Mouse (Mus musculus): Measurements from ENCODE around the gene Ern2. TPM values are rescaled to one million over a fixed set of nuclear protein-coding genes. Genes with fewer than 3 reads are reported as not detected.

Gene Ern2
- polyA plus RNA-seq, 1 experiment from 2014 or later = 9.4 TPM

DNA sequence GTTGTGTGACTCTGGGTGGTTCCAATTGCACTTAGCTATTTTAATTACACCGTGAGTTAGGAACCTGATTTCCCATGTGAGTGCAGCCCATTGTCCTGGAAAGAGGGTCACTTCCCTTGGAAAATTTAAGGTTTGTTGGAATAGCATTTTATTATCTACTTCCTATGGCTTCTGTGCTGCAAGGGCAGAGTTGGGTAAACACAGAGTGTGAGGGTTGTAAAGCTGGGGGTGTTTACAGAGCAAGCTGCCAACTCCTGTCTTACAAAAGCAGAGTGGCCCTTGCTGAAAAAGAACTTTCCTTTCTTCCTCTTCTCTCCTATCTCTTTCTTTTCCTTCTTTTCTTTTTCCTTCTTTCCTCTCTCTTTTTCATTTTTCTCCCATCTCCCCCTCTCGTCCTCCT, 17.9 kb upstream of the Ern2 start:
- peak; percentile 63; the same call in 1 of the 2 replicates for ATAC-seq
- 22% methylated on average over 2 of the region's 2 CpGs for WGBS

DNA sequence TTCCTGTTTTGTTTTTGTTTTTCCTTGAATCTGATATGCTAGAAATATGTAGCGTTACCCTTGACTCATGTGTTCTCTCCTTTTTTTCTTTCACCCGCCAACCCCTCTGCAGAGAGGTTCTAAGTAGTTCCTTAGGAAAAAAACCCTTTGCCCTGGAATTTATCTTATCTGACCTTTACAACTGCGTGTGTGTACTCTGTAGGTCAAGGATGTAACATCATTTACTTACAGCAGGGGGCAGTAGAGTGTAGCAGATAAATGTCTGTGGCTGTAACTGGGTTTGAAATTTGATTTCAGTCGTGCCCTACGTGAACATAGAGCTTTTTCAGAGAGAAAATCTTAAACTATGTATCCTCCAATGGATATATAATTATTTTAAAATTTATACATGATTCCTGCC, 13.3 kb upstream of the Ern2 start:
- no peak overlapping the region for H3K4me2 ChIP-seq (ENCODE audit: low read depth, low read length)
- no peak overlapping the region for H3K4me3 ChIP-seq (ENCODE audit: low read length)
- WGBS = 22% methylated on average over 5 of the region's 5 CpGs
- no peak overlapping the region for H3K9ac ChIP-seq (ENCODE audit: low read depth, low read length)
- H3K9me3 ChIP-seq (ENCODE audit: control insufficient read depth, low read length) = no peaks in the 10 kb centered on the region
- H3K4me1 ChIP-seq (ENCODE audit: control insufficient read depth, insufficient read depth, low read length) = no peaks in the 10 kb centered on the region
- H3K36me3 ChIP-seq (ENCODE audit: control insufficient read depth, insufficient read depth, low read length) = no peaks in the 10 kb centered on the region
- ATAC-seq = peak; percentile 58; the same call in 1 of the 2 replicates
- H3K27ac ChIP-seq (ENCODE audit: low read length) = no peak overlapping the region
- no peaks in the 10 kb centered on the region for H3K27me3 ChIP-seq (replicated peaks; ENCODE audit: control insufficient read depth, insufficient read depth, low read length)

More for the DNA sequence above, 17.9 kb upstream of the Ern2 start:
- Histone ChIP-seq H3K4me2 (ENCODE audit: low read depth, low read length) (no peak overlapping the region), H3K27ac (ENCODE audit: low read length) (no peak overlapping the region), H3K4me1 (ENCODE audit: control insufficient read depth, insufficient read depth, low read length) (0 out of 2 replicates have a peak, but pooled peaks cover 5% of the 10 kb centered on the region), H3K36me3 (ENCODE audit: control insufficient read depth, insufficient read depth, low read length) (no peaks in the 10 kb centered on the region), H3K27me3 (replicated peaks; ENCODE audit: control insufficient read depth, insufficient read depth, low read length) (no peaks in the 10 kb centered on the region), H3K9ac (ENCODE audit: low read depth, low read length) (no peak overlapping the region), H3K9me3 (ENCODE audit: control insufficient read depth, low read length) (no peaks in the 10 kb centered on the region), H3K4me3 (ENCODE audit: low read length) (no peak overlapping the region)

DNA sequence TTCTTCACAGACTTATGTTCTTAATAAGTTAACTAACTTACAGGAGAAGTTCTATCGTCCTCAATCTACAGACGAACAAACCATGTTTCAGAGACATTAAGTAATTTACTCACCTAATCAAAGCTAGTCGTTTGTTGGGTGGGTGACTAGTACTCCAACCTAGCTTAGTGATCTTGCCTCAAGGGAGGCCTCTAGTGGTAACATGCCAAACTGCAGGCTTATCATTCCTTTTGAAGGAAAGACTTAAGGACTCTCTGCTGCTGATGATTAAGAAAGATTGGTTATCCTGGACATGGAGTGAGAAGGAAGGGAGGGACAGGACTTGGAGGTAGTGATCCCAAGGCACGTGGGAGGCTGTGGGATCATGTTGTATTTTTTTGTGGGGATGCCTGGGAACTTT, 11.3 kb upstream of the Ern2 start:
- H3K4me3 ChIP-seq (ENCODE audit: low read length) = no peak overlapping the region
- no peaks in the 10 kb centered on the region for H3K36me3 ChIP-seq (ENCODE audit: control insufficient read depth, insufficient read depth, low read length)
- ATAC-seq = 0 out of 2 replicates have a peak, but pooled peaks have one; percentile 22
- no peak overlapping the region for H3K9ac ChIP-seq (ENCODE audit: low read depth, low read length)
- H3K9me3 ChIP-seq (ENCODE audit: control insufficient read depth, low read length) = no peaks in the 10 kb centered on the region
- 33% methylated on average over 4 of the region's 4 CpGs for whole genome bisulfite sequencing
- H3K4me1 ChIP-seq (ENCODE audit: control insufficient read depth, insufficient read depth, low read length) = no peaks in the 10 kb centered on the region
- H3K4me2 ChIP-seq (ENCODE audit: low read depth, low read length) = no peak overlapping the region
- no peak overlapping the region for H3K27ac ChIP-seq (ENCODE audit: low read length)
- H3K27me3 ChIP-seq (replicated peaks; ENCODE audit: control insufficient read depth, insufficient read depth, low read length) = no peaks in the 10 kb centered on the region

DNA sequence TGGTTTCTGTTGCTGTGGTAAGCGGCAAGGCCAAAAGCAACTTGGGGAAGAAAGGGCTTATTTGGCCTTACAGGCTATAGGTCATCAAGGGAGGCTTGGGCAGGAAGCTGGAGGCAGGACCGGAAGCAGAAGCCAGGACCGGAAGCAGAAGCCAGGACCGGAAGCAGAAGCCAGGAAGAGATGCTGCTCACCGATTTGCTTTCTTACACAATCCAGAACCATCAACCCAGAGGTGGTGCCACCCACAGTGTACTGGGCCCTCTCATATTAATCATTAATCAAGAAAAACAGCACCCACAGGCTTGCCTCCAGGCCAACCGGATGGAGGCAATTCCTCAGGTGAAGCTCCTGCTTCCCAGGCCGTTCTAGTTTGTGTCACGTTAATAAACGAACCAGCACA, 10.8 kb upstream of the Ern2 start:
- no peaks in the 10 kb centered on the region for H3K9me3 ChIP-seq (ENCODE audit: control insufficient read depth, low read length)
- WGBS = 73% methylated on average over 9 of the region's 9 CpGs
- no peak overlapping the region for H3K4me2 ChIP-seq (ENCODE audit: low read depth, low read length)
- H3K27ac ChIP-seq (ENCODE audit: low read length) = no peak overlapping the region
- no peak overlapping the region for H3K9ac ChIP-seq (ENCODE audit: low read depth, low read length)
- no peaks in the 10 kb centered on the region for H3K36me3 ChIP-seq (ENCODE audit: control insufficient read depth, insufficient read depth, low read length)
- H3K4me1 ChIP-seq (ENCODE audit: control insufficient read depth, insufficient read depth, low read length) = no peaks in the 10 kb centered on the region
- ATAC-seq = peak; percentile 67
- no peaks in the 10 kb centered on the region for H3K27me3 ChIP-seq (replicated peaks; ENCODE audit: control insufficient read depth, insufficient read depth, low read length)
- H3K4me3 ChIP-seq (ENCODE audit: low read length) = no peak overlapping the region

DNA sequence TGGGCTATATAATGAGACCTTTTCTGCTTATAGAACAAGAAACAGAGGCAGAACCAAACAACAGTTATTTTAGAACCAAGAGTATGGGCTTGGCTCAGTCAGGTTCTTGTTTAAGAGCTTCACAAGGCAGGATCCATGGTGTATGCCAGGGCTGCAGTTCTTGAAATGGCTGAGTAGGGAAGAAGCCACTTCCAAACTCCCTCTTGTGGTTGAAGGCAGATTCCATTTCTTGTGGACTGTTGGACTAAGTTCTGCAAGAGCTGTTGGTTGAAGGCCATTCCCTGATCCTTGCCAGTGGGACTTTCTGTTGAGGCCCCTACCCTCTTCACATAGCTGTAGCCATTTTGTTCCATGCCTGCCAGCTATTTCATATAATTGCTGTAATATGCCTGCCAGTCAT, 7.9 kb upstream of the Ern2 start:
- ATAC-seq = no peak
- no peaks in the 10 kb centered on the region for H3K9me3 ChIP-seq (ENCODE audit: control insufficient read depth, low read length)
- H3K4me3 ChIP-seq (ENCODE audit: low read length) = no peak overlapping the region
- H3K4me2 ChIP-seq (ENCODE audit: low read depth, low read length) = no peak overlapping the region
- H3K27me3 ChIP-seq (replicated peaks; ENCODE audit: control insufficient read depth, insufficient read depth, low read length) = no peaks in the 10 kb centered on the region
- no peaks in the 10 kb centered on the region for H3K4me1 ChIP-seq (ENCODE audit: control insufficient read depth, insufficient read depth, low read length)
- H3K36me3 ChIP-seq (ENCODE audit: control insufficient read depth, insufficient read depth, low read length) = no peaks in the 10 kb centered on the region
- no peak overlapping the region for H3K27ac ChIP-seq (ENCODE audit: low read length)
- H3K9ac ChIP-seq (ENCODE audit: low read depth, low read length) = no peak overlapping the region

DNA sequence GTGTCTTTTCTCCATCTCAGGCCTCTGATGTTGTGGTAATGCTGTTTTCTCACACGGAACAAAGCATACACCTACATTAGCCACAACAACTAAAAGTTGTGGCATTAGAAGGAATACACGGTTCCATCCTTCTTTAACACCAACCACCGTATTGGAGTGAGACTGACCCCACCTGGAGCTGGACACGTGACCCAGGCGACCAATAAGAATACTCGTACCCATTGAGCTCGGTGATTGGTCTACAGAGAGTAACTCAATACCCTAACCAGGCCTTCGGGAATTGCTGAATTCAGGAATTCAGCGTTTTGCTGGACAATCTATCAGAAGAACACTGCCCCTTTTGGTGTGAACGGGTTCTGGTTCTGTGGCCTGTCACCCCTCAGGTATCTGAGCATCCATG, 5.1 kb upstream of the Ern2 start:
- H3K4me3 ChIP-seq (ENCODE audit: low read length) = no peak overlapping the region
- no peak for ATAC-seq
- H3K4me1 ChIP-seq (ENCODE audit: control insufficient read depth, insufficient read depth, low read length) = no peaks in the 10 kb centered on the region
- H3K27ac ChIP-seq (ENCODE audit: low read length) = no peak overlapping the region
- no peaks in the 10 kb centered on the region for H3K36me3 ChIP-seq (ENCODE audit: control insufficient read depth, insufficient read depth, low read length)
- no peaks in the 10 kb centered on the region for H3K9me3 ChIP-seq (ENCODE audit: control insufficient read depth, low read length)
- no peak overlapping the region for H3K9ac ChIP-seq (ENCODE audit: low read depth, low read length)
- no peaks in the 10 kb centered on the region for H3K27me3 ChIP-seq (replicated peaks; ENCODE audit: control insufficient read depth, insufficient read depth, low read length)
- no peak overlapping the region for H3K4me2 ChIP-seq (ENCODE audit: low read depth, low read length)
- 61% methylated on average over 10 of the region's 10 CpGs for WGBS

DNA sequence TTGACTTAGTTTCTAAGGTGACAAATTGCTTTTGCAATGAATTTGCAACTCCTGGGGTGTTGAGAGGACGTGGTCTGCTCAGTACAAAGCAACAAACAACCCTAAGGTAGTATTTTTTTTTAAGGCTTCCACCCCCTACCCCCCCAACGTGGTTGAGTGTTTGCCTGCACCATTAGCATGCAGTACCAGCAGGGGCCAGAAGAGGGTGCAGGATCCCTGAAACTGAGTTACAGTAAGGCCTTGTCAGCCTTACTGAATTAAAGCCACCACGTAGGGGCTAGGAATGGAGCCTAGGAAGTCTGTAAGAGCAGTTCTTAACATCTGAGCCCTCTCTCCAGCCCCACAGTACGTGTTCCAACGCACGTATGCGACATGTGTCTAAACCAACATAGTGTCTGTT, 3.5 kb upstream of the Ern2 start:
- Histone ChIP-seq H3K9ac (ENCODE audit: low read depth, low read length) (no peak overlapping the region), H3K4me3 (ENCODE audit: low read length) (no peak overlapping the region), H3K27me3 (replicated peaks; ENCODE audit: control insufficient read depth, insufficient read depth, low read length) (no peaks in the 10 kb centered on the region), H3K4me2 (ENCODE audit: low read depth, low read length) (no peak overlapping the region), H3K9me3 (ENCODE audit: control insufficient read depth, low read length) (no peaks in the 10 kb centered on the region), H3K36me3 (ENCODE audit: control insufficient read depth, insufficient read depth, low read length) (no peaks in the 10 kb centered on the region), H3K27ac (ENCODE audit: low read length) (no peak overlapping the region), H3K4me1 (ENCODE audit: control insufficient read depth, insufficient read depth, low read length) (no peaks in the 10 kb centered on the region)
- 34% methylated on average over 7 of the region's 7 CpGs for WGBS
- no peak for ATAC-seq

DNA sequence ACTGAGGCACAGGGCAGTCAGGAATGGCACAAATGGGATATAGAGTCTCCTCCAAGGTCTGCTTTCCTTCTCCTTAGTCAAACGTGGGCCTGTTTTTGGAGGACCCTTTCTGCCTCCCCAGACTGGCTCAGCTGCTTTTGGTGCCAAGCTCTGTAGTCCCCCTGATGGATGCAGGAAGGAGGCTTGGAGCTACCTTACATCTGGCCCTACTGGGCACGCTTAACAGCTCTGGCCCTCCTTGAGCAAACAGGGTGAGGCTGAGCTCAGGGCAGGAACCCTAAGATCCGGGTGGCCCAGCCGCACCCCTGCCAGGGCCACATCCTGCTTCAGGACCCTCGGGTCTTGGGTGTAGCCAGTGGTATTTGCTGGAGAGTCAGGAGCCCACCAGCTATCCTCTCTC, 1.4 kb downstream of the Ern2 start:
- ATAC-seq = peak; percentile 29; the same call in 1 of the 2 replicates
- H3K9me3 ChIP-seq (ENCODE audit: control insufficient read depth, low read length) = no peaks in the 10 kb centered on the region
- H3K9ac ChIP-seq (ENCODE audit: low read depth, low read length) = no peak overlapping the region
- 54% methylated on average over 5 of the region's 5 CpGs for WGBS
- H3K27ac ChIP-seq (ENCODE audit: low read length) = no peak overlapping the region
- no peak overlapping the region for H3K4me2 ChIP-seq (ENCODE audit: low read depth, low read length)
- H3K4me1 ChIP-seq (ENCODE audit: control insufficient read depth, insufficient read depth, low read length) = no peaks in the 10 kb centered on the region
- H3K36me3 ChIP-seq (ENCODE audit: control insufficient read depth, insufficient read depth, low read length) = no peaks in the 10 kb centered on the region
- no peak overlapping the region for H3K4me3 ChIP-seq (ENCODE audit: low read length)
- H3K27me3 ChIP-seq (replicated peaks; ENCODE audit: control insufficient read depth, insufficient read depth, low read length) = no peaks in the 10 kb centered on the region

DNA sequence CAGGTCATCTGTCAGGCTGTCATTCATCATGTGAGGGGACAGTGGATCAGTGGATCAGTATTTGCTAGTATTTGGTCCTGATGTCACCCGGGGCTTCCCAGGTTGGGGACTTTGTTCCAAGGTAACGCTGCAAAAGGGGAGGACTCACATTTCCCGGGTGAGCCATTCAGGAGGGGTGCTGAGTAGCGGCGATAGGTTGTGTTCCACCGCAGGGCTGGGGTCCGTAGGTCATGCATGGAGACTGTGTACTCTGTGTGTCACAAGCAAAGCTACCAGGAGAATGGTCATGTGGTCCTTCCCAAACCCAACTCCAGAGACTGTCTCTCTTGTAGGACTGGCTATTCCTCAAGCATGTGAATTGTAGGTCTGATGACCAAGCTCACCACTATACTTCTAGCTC, 5.3 kb downstream of the Ern2 start:
- Histone ChIP-seq H3K9ac (ENCODE audit: low read depth, low read length) (no peak overlapping the region), H3K27ac (ENCODE audit: low read length) (no peak overlapping the region), H3K9me3 (ENCODE audit: control insufficient read depth, low read length) (no peaks in the 10 kb centered on the region), H3K36me3 (ENCODE audit: control insufficient read depth, insufficient read depth, low read length) (no peaks in the 10 kb centered on the region), H3K4me2 (ENCODE audit: low read depth, low read length) (no peak overlapping the region), H3K4me3 (ENCODE audit: low read length) (no peak overlapping the region), H3K4me1 (ENCODE audit: control insufficient read depth, insufficient read depth, low read length) (no peaks in the 10 kb centered on the region), H3K27me3 (replicated peaks; ENCODE audit: control insufficient read depth, insufficient read depth, low read length) (no peaks in the 10 kb centered on the region)
- 90% methylated on average over 7 of the region's 7 CpGs for WGBS
- no peak for ATAC-seq

DNA sequence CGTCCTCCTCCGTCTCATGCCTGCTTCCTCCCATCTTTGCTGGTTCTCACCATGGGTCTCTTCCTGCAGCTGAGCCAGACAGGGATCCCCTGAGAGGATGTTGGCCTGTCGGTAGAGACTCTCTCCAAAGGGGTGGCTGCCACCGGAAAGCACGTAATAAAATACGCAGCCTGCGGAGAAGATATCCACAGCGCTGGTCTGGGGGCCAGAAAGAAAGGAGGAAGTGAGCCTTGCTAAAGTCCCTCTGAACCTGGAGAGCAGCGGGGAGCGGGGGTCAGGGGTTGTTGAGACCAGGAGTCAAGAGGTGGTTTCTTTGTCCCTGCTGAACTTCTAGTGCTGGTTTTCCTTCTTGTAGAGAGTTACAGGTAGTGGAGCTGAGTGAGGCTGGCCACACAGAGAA, 14.4 kb downstream of the Ern2 start:
- Histone ChIP-seq H3K4me1 (ENCODE audit: control insufficient read depth, insufficient read depth, low read length) (no peaks in the 10 kb centered on the region), H3K27ac (ENCODE audit: low read length) (no peak overlapping the region), H3K4me2 (ENCODE audit: low read depth, low read length) (no peak overlapping the region), H3K9me3 (ENCODE audit: control insufficient read depth, low read length) (no peaks in the 10 kb centered on the region), H3K36me3 (ENCODE audit: control insufficient read depth, insufficient read depth, low read length) (peaks cover 25% of the 10 kb centered on the region), H3K27me3 (replicated peaks; ENCODE audit: control insufficient read depth, insufficient read depth, low read length) (no peaks in the 10 kb centered on the region), H3K9ac (ENCODE audit: low read depth, low read length) (no peak overlapping the region), H3K4me3 (ENCODE audit: low read length) (no peak overlapping the region)
- WGBS = 66% methylated on average over 10 of the region's 10 CpGs
- ATAC-seq = 0 out of 2 replicates have a peak, but pooled peaks have one; percentile 10
